Mouse (Mus musculus): Measurements from ENCODE around the gene Duoxa1.

GRCm38 (mm10) chr2:122337291-122337690 is 23.8 kb upstream of the Duoxa1 start:
- no peak for TF ChIP-seq CTCF (IDR thresholded peaks at IDR 0.05; ENCODE audit: control insufficient read depth, insufficient read depth, low read length)
- no peak for TF ChIP-seq POLR2A (IDR thresholded peaks at IDR 0.05; ENCODE audit: borderline replicate concordance, control insufficient read depth, low read depth, low read length)

Data from bone marrow, adult 2 months (tissue).